Mouse (Mus musculus): Measurements from ENCODE around the gene Asb6. TPM values are rescaled to one million over a fixed set of nuclear protein-coding genes. Genes with fewer than 3 reads are reported as not detected.

Asb6 gene
- polyA plus RNA-seq, 1 experiment from 2014 or later: 36.4 TPM

DNA sequence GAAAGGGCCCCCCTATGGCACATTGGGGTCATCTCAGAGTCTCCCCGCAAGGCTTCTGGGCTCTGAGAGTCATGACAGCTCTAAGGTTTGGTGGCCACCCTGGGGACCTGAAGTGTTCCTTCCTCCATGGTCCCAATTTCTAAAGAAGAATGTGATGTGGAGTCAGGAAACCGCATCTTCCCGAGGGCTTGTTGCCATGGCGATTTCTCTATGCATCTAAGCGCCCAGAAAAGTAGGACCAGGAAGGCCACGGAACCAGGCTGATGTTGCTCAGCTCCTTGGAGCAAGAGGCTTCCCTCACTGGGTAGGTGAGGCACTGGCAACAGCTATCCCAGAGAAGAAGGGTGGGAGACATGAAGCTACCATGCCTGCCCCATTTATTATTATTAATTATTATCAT lies 26.9 kb upstream of the Asb6 start:
- 72% methylated on average over 6 of the region's 6 CpGs for WGBS
- Histone ChIP-seq H3K27me3 (no peaks in the 10 kb centered on the region), H3K4me2 (no peak overlapping the region), H3K4me1 (peaks cover 22% of the 10 kb centered on the region), H3K9ac (no peak overlapping the region), H3K4me3 (replicated peaks) (no peak overlapping the region), H3K36me3 (replicated peaks) (no peaks in the 10 kb centered on the region), H3K27ac (no peak overlapping the region), H3K9me3 (no peaks in the 10 kb centered on the region)
- ATAC-seq (ENCODE audit: low FRiP score): no peak

DNA sequence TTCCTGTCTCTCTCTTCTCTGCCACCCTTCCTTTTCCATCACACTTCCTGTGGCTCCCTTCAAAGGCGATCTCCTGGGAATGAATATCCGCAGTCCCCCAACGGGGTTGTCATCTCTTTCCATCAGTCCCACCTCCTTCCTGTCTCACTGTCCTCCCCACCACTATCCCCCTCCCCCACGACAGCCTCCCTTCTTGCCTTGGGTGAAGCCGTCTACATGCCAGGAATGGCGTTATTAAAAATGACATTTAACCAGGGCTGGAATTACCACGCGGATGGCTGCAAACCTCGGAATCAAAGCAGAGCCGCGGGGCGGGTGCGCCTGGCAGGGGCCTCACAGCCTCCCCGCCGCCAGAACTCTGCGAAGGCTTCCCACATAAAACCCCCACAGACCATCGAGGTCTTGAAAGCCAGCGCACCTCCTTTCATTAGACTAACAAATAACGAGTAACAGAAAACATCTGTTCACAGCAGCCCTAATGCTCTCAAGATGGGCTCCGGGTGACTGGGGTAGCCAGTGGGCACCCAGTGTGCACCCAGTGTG lies 22.7 kb upstream of the Asb6 start:
- Histone ChIP-seq H3K9me3 (no peaks in the 10 kb centered on the region), H3K27me3 (no peaks in the 10 kb centered on the region), H3K27ac (0 out of 2 replicates have a peak overlapping the region, but pooled peaks have one; percentile 0), H3K4me1 (peaks cover 20% of the 10 kb centered on the region), H3K36me3 (replicated peaks) (no peaks in the 10 kb centered on the region), H3K4me2 (no peak overlapping the region), H3K9ac (no peak overlapping the region), H3K4me3 (replicated peaks) (no peak overlapping the region)
- no peak for ATAC-seq (ENCODE audit: low FRiP score)
- WGBS: 37% methylated on average over 20 of the region's 20 CpGs

DNA sequence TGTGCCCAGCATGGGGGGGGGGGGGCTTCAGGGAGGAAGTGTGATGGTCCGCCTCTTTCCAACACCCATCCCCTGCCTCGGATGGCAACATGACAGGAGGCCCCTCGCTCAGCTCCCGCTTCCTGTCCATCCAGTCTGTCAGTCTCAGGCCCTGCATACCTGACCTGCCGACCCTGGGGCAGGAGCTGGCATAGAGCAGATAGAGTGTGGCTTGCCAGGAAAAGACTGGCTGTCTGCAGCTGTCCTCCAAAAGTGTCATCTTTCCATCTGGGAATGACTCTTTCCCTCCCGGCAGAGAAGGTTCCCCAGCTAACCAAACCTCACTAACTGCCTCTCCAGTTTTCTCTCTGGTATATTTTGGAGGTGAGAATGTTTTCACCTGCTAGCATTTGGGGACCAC lies 20.4 kb upstream of the Asb6 start:
- peaks cover 18% of the 10 kb centered on the region for H3K27me3 ChIP-seq
- no peak overlapping the region for H3K4me3 ChIP-seq (replicated peaks)
- 82% methylated on average over 6 of the region's 6 CpGs for WGBS
- H3K4me1 ChIP-seq: peaks cover 24% of the 10 kb centered on the region
- no peak overlapping the region for H3K9ac ChIP-seq
- no peaks in the 10 kb centered on the region for H3K36me3 ChIP-seq (replicated peaks)
- H3K9me3 ChIP-seq: no peaks in the 10 kb centered on the region
- no peak overlapping the region for H3K4me2 ChIP-seq
- ATAC-seq (ENCODE audit: low FRiP score): no peak
- no peak overlapping the region for H3K27ac ChIP-seq

DNA sequence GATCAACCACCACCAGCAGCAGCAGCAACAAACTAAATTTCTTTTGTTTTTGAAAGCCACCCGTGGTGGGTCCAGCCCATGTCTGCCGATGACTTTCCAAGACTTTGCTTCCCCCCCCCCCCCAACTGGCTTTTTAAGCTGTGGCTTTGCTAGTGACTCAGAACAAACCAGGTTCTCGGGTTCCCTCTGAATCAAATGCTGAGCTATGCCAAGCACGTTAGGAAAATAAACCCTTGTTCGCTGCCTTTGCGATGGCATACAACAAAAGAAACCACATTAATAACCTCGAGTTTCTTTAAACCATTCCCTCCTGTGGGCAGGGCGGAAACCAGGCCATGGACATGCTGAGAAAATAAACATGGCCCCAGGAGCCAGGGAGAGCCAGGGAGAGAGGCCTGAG lies 18.1 kb upstream of the Asb6 start:
- Histone ChIP-seq H3K4me1 (peaks cover 24% of the 10 kb centered on the region), H3K9me3 (no peaks in the 10 kb centered on the region), H3K4me3 (replicated peaks) (no peak overlapping the region), H3K4me2 (no peak overlapping the region), H3K36me3 (replicated peaks) (no peaks in the 10 kb centered on the region), H3K27me3 (peaks cover 39% of the 10 kb centered on the region), H3K9ac (no peak overlapping the region), H3K27ac (no peak overlapping the region)
- 50% methylated on average over 8 of the region's 8 CpGs for WGBS
- ATAC-seq (ENCODE audit: low FRiP score): no peak

DNA sequence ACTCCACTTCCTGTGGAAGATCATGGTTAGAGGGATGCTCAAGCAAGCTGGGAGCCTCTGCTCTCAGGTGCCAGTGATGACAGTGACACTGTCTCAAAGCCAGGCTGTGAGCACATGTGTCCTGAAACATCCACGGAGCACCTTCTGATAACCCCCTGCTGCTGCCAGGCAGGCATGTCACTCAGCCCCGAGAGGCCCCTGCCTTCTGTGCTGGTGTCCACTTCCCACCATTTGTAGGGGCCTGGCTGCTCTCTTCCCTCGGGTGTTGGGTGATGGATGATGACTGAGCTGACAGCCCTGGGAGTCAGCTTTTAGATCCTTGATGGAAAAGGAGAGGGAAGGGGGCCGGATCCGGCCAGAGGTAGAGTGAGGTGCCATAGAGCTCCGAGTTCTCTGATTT lies 16.6 kb upstream of the Asb6 start:
- peaks cover 51% of the 10 kb centered on the region for H3K27me3 ChIP-seq
- no peak for ATAC-seq (ENCODE audit: low FRiP score)
- no peak overlapping the region for H3K27ac ChIP-seq
- no peaks in the 10 kb centered on the region for H3K36me3 ChIP-seq (replicated peaks)
- peaks cover 13% of the 10 kb centered on the region for H3K4me1 ChIP-seq
- H3K4me2 ChIP-seq: peak overlapping the region; percentile 25
- no peaks in the 10 kb centered on the region for H3K9me3 ChIP-seq
- no peak overlapping the region for H3K9ac ChIP-seq
- 52% methylated on average over 6 of the region's 6 CpGs for WGBS
- H3K4me3 ChIP-seq (replicated peaks): no peak overlapping the region

DNA sequence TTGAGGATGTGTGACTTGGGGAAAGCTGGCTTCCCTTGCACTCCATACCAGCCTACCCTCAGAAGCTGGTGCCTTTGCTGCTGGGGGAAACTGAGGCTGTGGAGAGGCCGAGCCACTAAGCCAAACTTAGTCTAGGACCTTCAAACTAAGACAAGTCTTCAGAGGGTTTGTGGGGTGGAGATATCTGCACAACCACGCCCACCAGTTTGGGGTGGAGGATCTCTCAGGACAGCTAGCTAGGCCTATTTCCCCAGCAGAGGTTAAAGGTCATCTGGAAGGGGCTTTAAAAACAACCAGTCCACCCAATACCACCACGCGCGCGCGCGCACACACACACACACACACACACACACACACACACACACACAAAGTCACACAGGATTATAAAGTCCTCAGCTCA lies 16.1 kb upstream of the Asb6 start:
- Histone ChIP-seq H3K9me3 (no peaks in the 10 kb centered on the region), H3K4me3 (replicated peaks) (peak overlapping the region; percentile 59), H3K4me1 (peaks cover 13% of the 10 kb centered on the region), H3K27me3 (peaks cover 51% of the 10 kb centered on the region), H3K27ac (no peak overlapping the region), H3K4me2 (peak overlapping the region; percentile 89), H3K9ac (no peak overlapping the region), H3K36me3 (replicated peaks) (no peaks in the 10 kb centered on the region)
- ATAC-seq (ENCODE audit: low FRiP score): no peak
- WGBS: 73% methylated on average over 8 of the region's 8 CpGs

DNA sequence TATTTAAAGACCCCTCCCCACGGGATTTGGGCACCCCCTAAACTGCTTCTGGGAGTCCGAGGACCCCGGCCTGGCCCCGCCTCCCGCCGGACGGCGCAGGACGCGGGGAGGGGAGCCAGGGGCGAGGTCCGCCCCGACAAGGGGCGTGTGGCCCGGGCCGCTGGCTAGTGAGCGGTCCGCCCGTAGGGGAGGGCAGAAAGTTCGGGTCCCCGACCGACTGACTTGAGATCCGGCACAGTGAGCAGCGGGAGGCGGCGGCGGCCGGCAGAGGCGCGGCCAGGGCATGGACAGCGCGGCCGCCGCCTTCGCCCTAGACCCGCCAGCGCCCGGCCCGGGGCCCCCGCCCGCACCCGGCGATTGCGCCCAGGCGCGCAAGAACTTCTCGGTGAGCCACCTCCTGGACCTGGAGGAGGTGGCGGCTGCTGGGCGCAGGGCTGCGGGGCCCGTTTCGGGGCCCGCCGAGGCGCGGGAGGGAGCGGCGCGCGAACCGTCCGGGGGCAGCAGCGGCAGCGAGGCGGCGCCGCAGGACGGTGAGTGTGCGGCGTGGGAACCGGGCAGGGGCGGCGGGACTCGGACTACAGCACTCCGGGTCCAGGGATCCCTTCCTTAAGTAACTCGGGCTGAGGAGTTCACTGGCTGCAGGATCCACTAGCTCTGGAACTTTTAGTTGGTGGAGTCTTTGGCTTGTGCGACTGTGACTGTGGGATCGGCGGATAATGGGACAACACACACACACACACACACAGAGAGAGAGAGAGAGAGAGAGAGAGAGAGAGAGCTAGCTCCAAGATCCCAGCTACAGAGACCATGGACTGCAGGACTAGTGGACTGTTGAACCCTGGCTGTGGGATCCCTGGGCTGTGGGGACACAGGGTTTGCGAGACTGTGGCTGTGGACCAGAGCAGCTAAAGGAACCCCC lies 15.3 kb upstream of the Asb6 start:
- Histone ChIP-seq H3K36me3 (replicated peaks) (no peaks in the 10 kb centered on the region), H3K27ac (peak overlapping the region; percentile 54; the same call in 1 of the 2 replicates), H3K27me3 (peaks cover 51% of the 10 kb centered on the region), H3K9ac (peak overlapping the region; percentile 65), H3K4me2 (peak overlapping the region; percentile 89), H3K4me3 (replicated peaks) (peak overlapping the region; percentile 59), H3K4me1 (peaks cover 13% of the 10 kb centered on the region), H3K9me3 (no peaks in the 10 kb centered on the region)
- ATAC-seq (ENCODE audit: low FRiP score): no peak
- 2% methylated on average over 78 of the region's 80 CpGs for WGBS

DNA sequence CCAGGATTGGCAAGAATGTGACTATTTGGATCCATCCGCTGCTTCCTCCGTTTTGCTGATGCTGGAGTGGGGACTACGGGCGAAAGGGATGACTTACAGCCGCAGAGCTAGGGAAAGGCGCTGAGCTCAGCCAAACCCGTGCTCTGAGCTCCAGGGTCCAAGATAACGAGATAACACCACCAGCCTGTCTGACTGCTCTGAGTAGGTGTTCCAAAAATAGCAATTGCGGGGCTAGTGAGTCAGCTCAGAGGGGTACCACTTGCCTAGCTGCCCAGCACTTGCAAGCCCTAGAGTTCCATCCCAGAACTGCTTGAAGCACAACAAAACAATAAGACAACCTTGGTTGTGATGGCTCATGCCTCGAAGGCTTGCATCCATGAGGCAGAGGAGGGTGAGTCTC lies 12.5 kb upstream of the Asb6 start:
- Histone ChIP-seq H3K9ac (no peak overlapping the region), H3K4me3 (replicated peaks) (no peak overlapping the region), H3K4me1 (peaks cover 13% of the 10 kb centered on the region), H3K27ac (no peak overlapping the region), H3K4me2 (no peak overlapping the region), H3K9me3 (no peaks in the 10 kb centered on the region), H3K36me3 (replicated peaks) (no peaks in the 10 kb centered on the region), H3K27me3 (peaks cover 51% of the 10 kb centered on the region)
- 59% methylated on average over 10 of the region's 10 CpGs for WGBS
- no peak for ATAC-seq (ENCODE audit: low FRiP score)

DNA sequence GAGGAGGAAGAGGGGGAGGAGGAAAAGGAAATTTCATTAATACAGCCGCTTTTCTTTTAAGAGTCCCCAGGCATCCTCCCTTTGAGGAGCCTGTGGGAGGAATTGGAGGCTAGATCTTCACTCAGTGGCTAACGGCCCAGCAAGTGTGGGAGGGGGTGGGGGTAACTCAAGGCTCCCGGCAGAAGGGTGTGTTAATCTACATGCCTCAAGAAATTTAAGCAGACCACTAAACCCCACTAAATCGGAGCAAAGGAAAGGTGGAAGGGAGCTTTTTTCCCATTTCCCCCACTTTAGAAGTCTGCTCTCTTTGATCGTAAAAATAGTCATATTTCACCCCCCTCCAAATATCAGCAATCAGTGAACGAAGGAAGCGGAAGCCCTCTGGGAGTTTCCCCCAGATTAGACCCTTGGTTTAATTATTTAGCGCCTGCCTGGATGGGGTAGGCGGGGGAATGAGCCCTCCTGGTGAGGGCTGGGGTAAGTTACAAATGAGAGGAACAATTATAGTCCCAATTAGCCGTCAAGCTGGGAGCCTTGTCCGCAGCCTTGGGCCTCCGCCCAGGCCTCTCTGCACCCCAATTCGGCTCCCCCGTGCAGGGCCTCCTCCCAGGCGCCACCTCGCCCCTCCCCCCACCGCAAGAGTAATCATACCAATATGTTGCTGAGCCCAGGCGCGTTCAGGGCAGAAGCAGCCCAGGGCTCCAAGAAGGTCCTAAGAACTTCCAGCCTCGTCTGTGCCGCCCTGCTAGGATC lies 6.3 kb upstream of the Asb6 start:
- H3K4me2 ChIP-seq: peak overlapping the region; percentile 27
- H3K27me3 ChIP-seq: no peaks in the 10 kb centered on the region
- WGBS: 6% methylated on average over 21 of the region's 21 CpGs
- peak overlapping the region; percentile 73 for H3K27ac ChIP-seq
- H3K9ac ChIP-seq: peak overlapping the region; percentile 33; the same call in 1 of the 2 replicates
- H3K4me3 ChIP-seq (replicated peaks): no peak overlapping the region; the same call in 1 of the 2 replicates
- ATAC-seq (ENCODE audit: low FRiP score): peak; percentile 74
- peaks cover 15% of the 10 kb centered on the region for H3K4me1 ChIP-seq
- H3K36me3 ChIP-seq (replicated peaks): no peaks in the 10 kb centered on the region
- H3K9me3 ChIP-seq: no peaks in the 10 kb centered on the region

DNA sequence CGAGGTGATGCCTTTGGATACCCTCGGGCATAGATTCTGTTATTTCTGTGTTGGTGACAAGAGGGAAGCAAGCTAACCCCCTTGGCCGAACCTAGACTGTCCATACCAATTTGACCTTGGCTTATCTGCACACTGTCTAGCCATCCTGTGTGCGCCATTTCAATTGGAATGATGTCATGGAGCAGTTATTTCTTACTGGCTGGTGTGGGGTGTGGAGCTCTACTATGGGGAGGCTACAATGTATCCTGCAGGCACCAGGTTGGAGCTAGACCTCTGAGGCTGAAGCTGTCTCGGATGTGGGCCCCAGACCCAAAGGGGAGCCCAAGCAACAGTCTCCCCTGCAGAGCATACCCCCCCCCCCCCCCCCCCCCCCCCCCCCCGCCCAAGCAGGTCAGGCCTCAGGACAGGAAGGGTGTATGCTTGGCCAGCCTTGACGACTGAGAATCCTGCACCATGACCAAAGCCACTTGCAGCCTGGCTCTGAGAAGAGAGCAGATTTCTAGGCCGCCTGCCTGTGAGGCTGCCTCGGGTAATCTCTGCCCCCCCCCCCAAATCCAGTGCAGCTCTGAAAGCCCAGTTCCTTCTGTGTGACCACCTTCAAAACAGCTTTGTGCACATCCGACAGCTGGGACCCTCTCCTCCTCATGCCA lies 4.4 kb upstream of the Asb6 start, which contains the start of gene Prrx2:
Gene Prrx2 (plus strand): TSS at position 600 of the 650 bp plus-strand sequence.
- Histone ChIP-seq H3K27ac (peak within 1 kb of the TSS; percentile 73), H3K36me3 (replicated peaks) (no peaks in the 10 kb centered on the region), H3K9ac (0 out of 2 replicates have a peak within 1 kb of the TSS, but pooled peaks have one; percentile 33), H3K4me1 (peaks cover 15% of the 10 kb centered on the region), H3K4me2 (no peak within 1 kb of the TSS), H3K9me3 (no peaks in the 10 kb centered on the region), H3K27me3 (no peaks in the 10 kb centered on the region), H3K4me3 (replicated peaks) (no peak within 1 kb of the TSS)
- 71% methylated on average over 8 of the region's 10 CpGs for WGBS
- ATAC-seq (ENCODE audit: low FRiP score): no peak

DNA sequence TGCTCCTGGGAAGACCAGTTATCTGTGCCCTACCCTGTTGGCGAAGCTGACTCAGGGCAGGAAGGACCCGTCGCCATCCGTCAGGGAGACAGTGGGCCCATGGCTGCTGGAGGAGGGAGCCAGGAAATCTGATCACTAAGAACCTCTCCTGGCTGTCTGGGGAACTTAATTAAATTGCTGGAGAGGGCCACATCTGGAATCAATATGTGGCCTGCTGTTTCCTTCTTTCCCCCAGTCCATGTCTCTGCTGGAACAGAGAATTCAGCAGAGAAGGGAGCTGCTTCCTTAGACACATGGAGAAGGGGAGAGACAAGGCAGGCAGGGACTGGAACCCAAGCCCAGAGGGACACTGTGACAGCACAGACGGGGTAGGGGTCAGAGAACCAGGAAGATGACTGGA lies 3.5 kb upstream of the Asb6 start:
- peak overlapping the region; percentile 70 for H3K27ac ChIP-seq
- H3K4me1 ChIP-seq: peaks cover 16% of the 10 kb centered on the region
- 73% methylated on average over 5 of the region's 5 CpGs for WGBS
- no peaks in the 10 kb centered on the region for H3K9me3 ChIP-seq
- no peaks in the 10 kb centered on the region for H3K27me3 ChIP-seq
- H3K4me3 ChIP-seq (replicated peaks): no peak overlapping the region
- no peak overlapping the region for H3K4me2 ChIP-seq
- no peak overlapping the region for H3K9ac ChIP-seq
- no peaks in the 10 kb centered on the region for H3K36me3 ChIP-seq (replicated peaks)
- no peak for ATAC-seq (ENCODE audit: low FRiP score)

DNA sequence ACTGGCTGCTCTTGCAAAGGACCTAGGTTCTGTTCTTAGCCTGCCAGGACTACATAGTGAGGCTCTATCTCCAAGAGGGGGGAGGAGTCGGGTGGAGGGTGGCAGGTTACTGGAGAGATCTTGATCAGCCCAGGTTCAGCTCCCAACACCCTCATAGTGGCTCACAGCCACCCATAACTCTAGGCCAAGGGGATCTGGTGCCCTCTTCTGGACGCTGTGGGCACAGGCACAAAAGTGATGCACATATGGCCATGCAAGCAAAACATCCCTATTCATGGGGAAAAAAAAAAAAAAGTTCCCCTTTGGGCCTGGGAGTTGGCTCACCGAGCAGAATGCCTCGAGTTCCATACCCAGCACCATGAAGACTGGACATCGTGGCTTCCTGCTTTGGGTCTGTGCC lies 818 bp downstream of the Asb6 start:
- no peak for ATAC-seq (ENCODE audit: low FRiP score)
- no peak overlapping the region for H3K9ac ChIP-seq
- peaks cover 23% of the 10 kb centered on the region for H3K36me3 ChIP-seq (replicated peaks)
- no peak overlapping the region for H3K4me2 ChIP-seq
- no peaks in the 10 kb centered on the region for H3K9me3 ChIP-seq
- H3K4me1 ChIP-seq: peaks cover 19% of the 10 kb centered on the region
- no peak overlapping the region for H3K27ac ChIP-seq
- no peak overlapping the region for H3K4me3 ChIP-seq (replicated peaks)
- WGBS: 39% methylated on average over 5 of the region's 5 CpGs
- no peaks in the 10 kb centered on the region for H3K27me3 ChIP-seq

Measured in forebrain, embryonic 12.5 days (tissue).